Mouse (Mus musculus): ENCODE measurements around the gene Slc9c1. TPM values are rescaled to one million over a fixed set of nuclear protein-coding genes. Genes with fewer than 3 reads are reported as not detected.
A peak's percentile ranks its signal among the peaks of the same experiment; 100 is the strongest.

The Slc9c1 gene
- total RNA-seq, 2 experiments from 2014 or later, result not detected

DNA sequence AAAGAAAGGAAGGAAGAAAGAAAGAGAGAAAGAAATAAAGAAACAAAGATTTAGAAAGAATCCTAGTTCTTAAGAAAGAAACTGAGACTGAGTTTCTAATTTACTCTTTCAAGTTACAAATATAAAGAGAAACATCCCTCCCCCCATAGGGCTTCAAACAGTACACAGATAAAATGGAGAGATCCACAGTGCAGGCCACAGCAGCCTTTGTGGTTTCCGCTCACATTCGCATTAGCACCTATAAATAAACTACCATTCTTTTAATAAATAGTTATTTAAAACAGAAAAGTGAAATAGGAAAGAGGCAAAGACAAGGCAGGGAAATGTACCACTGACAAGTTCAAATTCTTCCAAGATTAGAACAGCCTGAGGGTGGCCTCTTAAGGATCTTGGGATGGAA, 89.7 kb downstream of the Slc9c1 start:
- DNase-seq (ENCODE audit: low spot score in 2 of 2), result no peak

DNA sequence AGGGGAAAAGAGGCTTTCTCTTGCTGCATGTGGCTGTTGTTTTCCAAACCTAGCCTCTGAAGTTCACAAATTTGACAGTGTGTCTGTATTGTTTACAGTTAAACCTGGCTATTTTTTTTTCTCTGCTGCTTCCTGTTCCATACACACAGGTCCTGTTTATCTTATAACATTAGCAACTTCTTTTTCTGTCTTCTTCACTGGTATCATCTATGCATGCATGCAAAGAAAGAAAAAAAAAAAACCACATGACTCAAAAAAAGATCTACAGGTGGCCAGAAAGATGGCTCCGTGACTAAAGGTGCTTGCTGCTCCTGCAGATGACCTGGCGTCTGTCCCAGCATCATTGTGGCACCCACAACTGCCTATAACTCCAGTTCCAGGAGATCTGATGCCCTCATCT, 90.2 kb downstream of the Slc9c1 start:
- no peak for DNase-seq (ENCODE audit: low spot score in 2 of 2)

DNA sequence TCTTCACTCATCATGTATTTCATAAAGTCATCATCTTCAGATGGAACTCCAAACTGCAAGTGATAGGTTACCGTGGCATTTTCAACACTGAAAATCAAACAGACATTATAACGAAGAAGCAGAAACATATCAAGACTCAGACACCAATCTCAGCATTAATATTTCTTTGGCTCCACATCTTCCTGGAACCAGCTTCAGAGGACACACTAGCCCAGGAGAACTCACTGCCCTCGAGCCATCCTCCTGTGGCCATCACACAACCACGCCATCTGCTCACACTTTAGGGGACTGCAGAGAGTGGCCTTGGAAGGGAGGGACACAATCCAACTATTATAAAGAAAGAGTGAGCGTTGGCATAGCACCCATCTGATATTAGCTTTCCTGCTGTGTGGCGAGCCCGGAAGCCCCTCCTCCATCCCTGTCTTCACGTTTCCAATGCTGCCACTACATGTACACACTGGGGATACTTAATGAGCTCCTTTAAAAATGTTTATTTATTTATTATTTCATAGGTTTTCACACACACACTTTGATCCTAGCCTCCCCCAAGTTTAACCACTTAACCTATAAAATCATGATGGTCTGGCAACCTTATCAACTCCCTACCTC, 94.5 kb downstream of the Slc9c1 start:
- DNase-seq (ENCODE audit: low spot score in 2 of 2), result no peak

DNA sequence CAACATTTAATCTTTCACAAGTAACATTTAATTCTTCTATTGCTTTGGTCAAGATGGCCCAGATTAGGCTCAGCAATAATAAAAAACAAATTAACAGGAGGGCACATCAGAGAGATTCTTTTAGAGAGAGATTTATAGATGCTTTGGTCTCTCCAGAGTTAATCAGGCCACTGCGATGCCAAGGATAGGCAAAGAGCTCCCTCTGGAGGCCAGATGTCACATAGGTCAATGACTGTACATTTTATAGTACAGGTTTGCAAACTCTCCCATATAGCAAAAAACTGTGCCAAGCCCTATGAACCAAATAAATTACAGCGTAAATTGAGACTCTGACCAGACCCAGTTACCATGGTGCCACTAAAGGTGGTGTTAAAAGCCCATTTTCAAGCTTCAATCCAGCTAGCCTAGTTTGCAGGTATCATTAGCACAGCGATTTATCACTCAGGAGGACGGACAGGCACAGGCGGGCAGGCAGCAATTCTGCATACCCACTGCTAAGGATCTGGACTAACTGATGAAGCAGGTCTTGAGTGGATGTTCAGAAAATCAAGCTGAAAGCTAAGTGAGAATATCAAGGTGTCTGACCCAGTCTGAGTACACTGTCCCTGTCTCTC, 95.3 kb downstream of the Slc9c1 start:
- peak; percentile 61 to 69 for DNase-seq (ENCODE audit: low spot score in 2 of 2)

DNA sequence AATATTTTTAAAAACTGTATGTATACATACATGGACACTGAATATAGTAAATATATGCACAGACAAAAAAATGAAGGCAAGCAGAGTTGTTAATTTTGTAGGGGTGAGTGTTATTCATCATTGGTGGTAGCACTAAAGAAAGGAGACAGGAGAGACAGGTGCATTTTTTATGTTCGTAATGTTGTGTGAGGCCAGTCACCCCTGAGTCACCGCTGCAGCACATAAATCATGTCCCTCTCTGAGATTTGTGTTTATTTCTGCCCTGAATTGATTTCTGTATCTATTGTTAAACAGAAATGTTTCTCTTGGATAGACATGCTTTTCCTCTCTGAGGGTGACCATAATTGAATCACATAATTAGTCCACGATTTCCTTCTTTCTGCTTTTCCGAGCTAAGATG, 97.3 kb downstream of the Slc9c1 start:
- DNase-seq (ENCODE audit: low spot score in 2 of 2), result no peak

DNA sequence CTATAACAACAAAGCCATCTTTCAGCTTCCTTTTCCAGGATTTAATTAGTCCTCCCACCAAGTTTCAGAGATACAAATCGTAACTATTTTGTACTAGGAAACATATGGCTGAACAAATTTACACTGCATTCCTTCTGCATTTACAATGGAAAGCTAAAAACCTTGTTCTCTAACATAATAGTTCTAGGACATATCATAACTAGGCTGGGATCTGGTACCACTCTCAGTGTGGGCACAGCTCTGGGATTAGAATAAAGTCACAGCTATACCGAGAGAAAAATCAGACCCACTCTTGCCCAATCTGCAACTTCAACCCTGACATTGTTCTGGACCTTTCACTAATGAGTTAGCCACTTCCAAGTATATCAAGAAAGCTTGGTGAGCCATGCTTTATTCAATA, 100.7 kb downstream of the Slc9c1 start:
- no peak for DNase-seq (ENCODE audit: low spot score in 2 of 2)

DNA sequence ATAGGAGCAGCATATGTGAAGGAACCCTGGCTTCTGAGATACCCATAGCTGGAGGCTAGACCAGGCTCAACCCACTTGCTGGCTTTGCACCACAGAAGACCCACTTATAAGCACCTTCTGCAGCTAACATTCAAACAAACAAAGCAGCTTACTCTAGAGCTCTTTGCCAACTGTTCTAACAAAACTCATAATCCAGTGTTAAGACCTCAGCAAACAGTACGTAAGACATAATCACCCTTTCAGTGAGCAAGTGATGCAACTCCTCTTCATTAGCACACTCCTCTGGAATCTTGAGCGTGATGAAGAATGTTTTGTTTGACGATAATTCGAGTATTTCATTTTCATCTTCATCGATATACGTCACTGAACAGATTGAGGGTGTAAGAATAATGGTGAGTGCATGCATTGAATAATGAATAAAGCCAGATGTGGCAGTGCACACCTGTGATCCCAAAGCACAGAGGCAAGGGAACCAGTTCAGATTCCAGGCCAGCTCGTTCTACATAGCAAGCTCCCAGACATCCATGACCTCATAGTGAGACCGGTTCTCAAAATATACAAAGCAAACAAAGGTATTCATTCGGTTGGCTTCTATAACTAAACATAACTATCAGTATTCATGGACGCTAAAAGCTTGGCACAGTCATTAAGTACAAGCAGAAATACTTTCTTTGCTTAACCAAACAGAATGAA, 105.1 kb downstream of the Slc9c1 start:
- DNase-seq (ENCODE audit: low spot score in 2 of 2), result no peak

DNA sequence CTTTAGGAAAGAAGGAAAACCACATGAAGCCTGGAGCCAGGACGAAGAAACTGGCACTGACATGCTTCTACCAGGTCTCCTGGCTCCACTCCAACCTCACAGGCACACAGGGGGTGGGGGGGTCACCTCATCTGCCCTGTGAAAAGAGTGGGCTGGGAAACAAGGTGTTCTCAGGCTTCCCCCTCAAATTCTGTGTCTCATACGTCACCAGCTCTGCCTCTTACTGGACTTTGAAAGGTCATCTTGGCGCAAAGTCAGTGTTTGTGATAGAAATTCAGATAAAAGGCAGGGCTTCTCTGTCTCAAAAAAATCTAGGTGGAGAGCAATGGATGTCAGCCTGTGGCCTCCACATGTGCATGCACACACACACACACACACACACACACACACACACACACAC, 106.2 kb downstream of the Slc9c1 start:
- DNase-seq (ENCODE audit: low spot score in 2 of 2), result no peak

DNA sequence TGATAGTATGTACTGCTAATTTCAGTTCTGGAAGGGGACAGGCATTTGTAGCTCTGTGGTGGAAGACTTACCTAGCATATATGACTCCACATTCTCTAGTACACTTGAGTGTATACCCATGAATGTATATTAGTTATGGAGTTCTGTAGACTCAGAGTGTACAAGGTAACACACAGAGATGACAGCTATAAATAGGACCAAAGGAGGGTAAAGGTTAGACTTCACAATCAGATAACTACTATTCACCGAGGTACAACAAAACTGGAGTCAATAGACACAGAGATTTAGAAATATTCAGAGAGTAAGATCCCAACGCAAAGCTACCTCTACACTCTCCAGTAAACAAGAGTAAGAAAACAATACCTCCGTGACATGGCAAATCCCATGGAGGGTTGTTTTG, 108.8 kb downstream of the Slc9c1 start:
- DNase-seq (ENCODE audit: low spot score in 2 of 2), result no peak

DNA sequence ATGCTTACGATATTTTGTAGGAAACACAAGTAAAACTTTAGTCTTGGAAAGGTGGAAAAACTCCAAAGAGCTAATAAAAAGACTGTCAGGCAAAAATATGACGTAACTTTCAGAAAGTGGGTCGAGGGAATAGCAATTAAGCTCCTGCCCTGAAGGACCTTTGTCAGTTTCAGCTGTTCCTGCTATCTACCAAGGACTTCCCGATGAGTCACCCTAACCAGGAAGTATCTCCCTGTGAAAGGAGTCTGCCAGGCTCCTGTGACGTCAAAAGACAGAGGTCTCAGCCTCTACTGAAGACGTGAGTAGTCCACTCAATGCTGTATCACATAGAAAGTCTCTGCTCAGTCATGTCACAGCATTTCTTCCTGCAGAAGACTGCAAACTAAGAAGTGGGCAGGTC, 109.3 kb downstream of the Slc9c1 start:
- no peak for DNase-seq (ENCODE audit: low spot score in 2 of 2)

DNA sequence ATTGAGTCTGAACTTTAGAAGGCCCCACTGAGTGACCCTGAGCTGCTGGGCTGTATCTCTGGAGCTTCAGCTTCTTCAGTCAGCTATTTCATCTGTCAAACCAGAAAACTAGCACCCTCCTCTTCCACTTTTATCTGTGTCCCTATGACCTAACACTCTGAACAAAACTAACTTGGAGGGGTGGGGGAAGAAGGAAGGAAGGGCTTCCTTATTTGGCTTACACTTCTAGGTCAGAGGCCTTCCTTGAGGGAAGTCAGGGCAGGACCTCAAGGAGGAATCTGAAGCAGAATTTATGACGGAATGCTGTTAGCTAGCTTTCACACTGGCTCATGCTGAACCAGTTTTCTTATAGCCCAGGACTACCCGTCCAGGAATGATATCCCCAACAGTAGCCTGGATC, 116.4 kb downstream of the Slc9c1 start:
- DNase-seq (ENCODE audit: low spot score in 2 of 2), result no peak

DNA sequence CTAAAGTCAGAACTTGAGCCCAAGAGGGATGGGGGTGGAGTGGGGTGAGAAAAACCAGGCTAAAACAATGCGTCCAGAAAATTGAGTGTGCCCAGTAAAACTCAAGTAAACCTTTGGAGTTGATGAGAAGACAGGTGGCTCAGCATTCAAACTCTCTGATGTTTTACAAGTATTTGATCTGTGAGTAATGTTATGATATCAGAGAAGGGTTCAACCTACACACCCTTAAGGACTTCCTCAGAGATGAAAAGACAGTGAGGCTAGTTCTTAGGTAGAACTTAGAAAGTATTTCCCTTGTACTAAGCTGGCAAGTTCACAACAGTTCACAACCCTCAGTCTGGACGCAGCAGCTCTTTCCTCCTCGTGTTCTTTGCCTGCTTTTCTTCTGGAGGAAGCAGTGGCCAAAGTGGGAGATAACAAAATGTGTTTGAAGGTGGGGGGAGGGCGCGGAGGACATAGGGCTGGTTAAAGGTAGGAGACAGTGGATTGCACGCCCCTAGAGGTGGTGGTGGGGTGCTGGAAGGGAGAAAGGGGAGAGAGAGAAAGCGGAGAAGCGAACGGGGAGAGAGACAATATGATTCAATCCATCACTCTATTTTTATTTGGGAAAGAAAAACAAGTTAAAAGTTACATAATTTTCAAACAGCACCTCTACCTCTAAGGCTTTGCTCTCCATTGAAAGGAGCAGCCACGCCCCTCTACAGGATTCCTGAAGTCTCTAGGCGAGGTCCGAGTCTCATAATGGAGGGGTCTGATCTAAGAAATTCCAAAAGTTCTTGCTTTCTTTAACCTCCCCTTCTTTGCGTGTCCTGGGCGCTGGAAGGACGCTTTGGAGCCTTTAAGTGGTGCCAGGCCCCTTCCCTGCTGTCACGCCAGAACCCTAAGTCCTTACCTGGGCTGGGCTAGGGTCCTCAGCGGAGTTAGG, 118.2 kb downstream of the Slc9c1 start:
- no peak for DNase-seq (ENCODE audit: low spot score in 2 of 2)

DNA sequence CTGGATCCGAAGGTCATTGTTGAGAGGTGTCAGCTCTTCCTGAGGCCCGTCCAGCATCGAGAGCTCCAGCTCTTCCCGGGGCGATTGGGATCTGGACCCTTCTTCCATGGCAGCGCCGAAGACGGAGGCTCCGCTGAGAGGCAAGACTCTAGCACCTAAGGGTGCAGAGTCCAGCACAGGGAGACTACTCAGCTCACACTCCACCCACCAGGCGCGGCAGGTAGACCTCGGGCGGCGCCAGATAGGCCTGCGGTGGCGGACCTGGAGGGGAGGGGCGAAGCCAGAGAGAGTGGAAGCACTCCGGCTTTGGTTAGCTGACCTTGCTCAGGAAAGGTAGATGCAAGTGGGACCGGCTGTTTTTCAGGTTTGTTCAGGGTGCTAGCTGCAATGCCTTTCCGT, 118.8 kb downstream of the Slc9c1 start, which contains the start of gene BC016579:
TSS of gene BC016579 (minus strand) at position 135 of the 399 bp plus-strand sequence.
- no peak for DNase-seq (ENCODE audit: low spot score in 2 of 2)

DNA sequence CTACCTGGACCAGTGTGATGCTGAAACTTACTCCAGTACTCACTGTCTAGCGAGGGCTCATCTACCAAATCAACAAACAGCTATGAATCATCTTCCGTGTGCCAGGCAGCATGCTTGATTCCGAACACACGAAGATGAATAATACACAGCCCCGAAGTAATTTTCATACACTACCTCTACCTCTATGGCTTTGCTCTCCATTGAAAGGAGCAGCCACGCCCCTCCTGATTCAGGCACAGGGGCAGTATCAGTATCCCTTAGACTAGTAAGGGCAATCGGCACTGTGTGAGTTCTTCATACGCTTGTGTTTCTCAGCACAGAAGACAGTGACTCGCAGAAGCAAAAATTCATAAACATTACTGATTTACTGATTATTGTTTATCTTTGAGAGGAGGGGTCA, 119.4 kb downstream of the Slc9c1 start:
- DNase-seq (ENCODE audit: low spot score in 2 of 2), result no peak

Other genes with a start within 250 kb of the Slc9c1 start
- gene Cd200, start 126.3 kb upstream of the Slc9c1 start, total RNA-seq (2021), result 100 to 1,000 TPM; 175 to 176 TPM
- under 1 TPM; 0.11 to 0.25 TPM for gene Gm609, start 42.3 kb upstream of the Slc9c1 start, total RNA-seq (2021)
- gene Gm17783, start 3.3 kb upstream of the Slc9c1 start, total RNA-seq (2021), result not detected
- not detected for gene Gcsam, start 75.1 kb downstream of the Slc9c1 start, total RNA-seq (2021)
- gene BC016579, start 118.8 kb downstream of the Slc9c1 start, total RNA-seq (2021), result not detected
- gene Tmprss7, start 158.3 kb downstream of the Slc9c1 start, total RNA-seq (2021), result 1 to 10 TPM; 1.4 to 1.8 TPM
- gene Tagln3, start 189.3 kb downstream of the Slc9c1 start, total RNA-seq (2021), result 100 to 1,000 TPM; 251 to 259 TPM
- gene Abhd10, start 207.6 kb downstream of the Slc9c1 start, total RNA-seq (2021), result 10 to 100 TPM; 20.7 to 22.9 TPM

Measured in layer of hippocampus, postnatal 10 days (tissue).